Mouse (Mus musculus) CH12.LX (cell line): Measurements from ENCODE around the gene Ndufv1. TPM values are rescaled to one million over a fixed set of nuclear protein-coding genes. Genes with fewer than 3 reads are reported as not detected.

Experiments
- DNase-seq: peaks from one replicate; pipeline ENCODE4 v3.0.0-alpha.2; 2013; ENCODE audit errors: extremely low read depth
- H3K27ac ChIP-seq: 2 replicates; pipeline ENCODE4 v1.5.1; 2012; ENCODE audit warnings: low read depth, mild to moderate bottlenecking, control low read depth, moderate library complexity; ENCODE audit not compliant: insufficient read depth
- H3K27me3 ChIP-seq: replicated peaks from 2 replicates; pipeline ENCODE3; 2012; ENCODE audit warnings: inconsistent platforms
- H3K36me3 ChIP-seq, 2 experiments: replicated peaks in 1 of 2; 2 replicates each; pipeline versions ENCODE3 to v1.6.1; 2012; ENCODE audit warnings: inconsistent platforms in 1 of 2, low read length in 1 of 2, mild to moderate bottlenecking in 1 of 2, mixed read lengths in 1 of 2, moderate library complexity in 1 of 2; ENCODE audit not compliant: control insufficient read depth in 1 of 2, insufficient read depth in 1 of 2
- H3K4me1 ChIP-seq, 2 experiments: 2 replicates each; pipeline ENCODE4 v1.6.1; 2012; ENCODE audit warnings: inconsistent platforms in 1 of 2, moderate library complexity in 1 of 2; ENCODE audit not compliant: insufficient read depth in 2 of 2, control insufficient read depth in 1 of 2
- H3K4me2 ChIP-seq: 2 replicates; pipeline ENCODE4 v1.6.1; 2012; ENCODE audit warnings: low read depth, mild to moderate bottlenecking, control low read depth; ENCODE audit not compliant: poor library complexity, insufficient read depth, severe bottlenecking
- H3K4me3 ChIP-seq, 3 experiments: fragments of 150-350 bp in 1 of 3; sonication (generic) in 1 of 3; replicated peaks in 1 of 3; 2 replicates each; pipeline versions ENCODE3 to v1.5.1; 2011 to 2012; ENCODE audit warnings: low read depth in 2 of 3, low read length in 2 of 3, mild to moderate bottlenecking in 2 of 3, moderate library complexity in 2 of 3, control low read depth in 1 of 3, improper control_type of control experiment in 1 of 3, inconsistent platforms in 1 of 3, mixed read lengths in 1 of 3; ENCODE audit not compliant: poor library complexity in 1 of 3
- H3K79me2 ChIP-seq: replicated peaks from 2 replicates; pipeline ENCODE4 v1.6.1; 2012; ENCODE audit warnings: mild to moderate bottlenecking, moderate library complexity; ENCODE audit not compliant: control insufficient read depth, poor library complexity, insufficient read depth, severe bottlenecking; ENCODE audit errors: extremely low read depth
- H3K9ac ChIP-seq: 2 replicates; pipeline ENCODE4 v1.6.1; 2012; ENCODE audit warnings: low read depth, mild to moderate bottlenecking, control low read depth, moderate library complexity; ENCODE audit not compliant: insufficient read depth
- H3K9me3 ChIP-seq: replicated peaks from 2 replicates; pipeline ENCODE3; 2012; ENCODE audit warnings: low read length, inconsistent platforms, mixed read lengths
- BHLHE40 ChIP-seq: IDR thresholded peaks from 2 replicates; pipeline ENCODE4 v1.6.1; 2011; ENCODE audit warnings: mild to moderate bottlenecking, low read depth, low read length, improper control_type of control experiment
- CHD1 ChIP-seq: IDR thresholded peaks from 2 replicates; pipeline ENCODE4 v1.6.1; 2012; ENCODE audit warnings: low read depth, low read length, improper control_type of control experiment, inconsistent platforms
- CTCF ChIP-seq, 2 experiments: IDR thresholded peaks in 1 of 2; conservative IDR thresholded peaks in 1 of 2; 2 replicates each; pipeline ENCODE4 v1.5.1; 2011 to 2012; ENCODE audit warnings: low read depth in 2 of 2, low read length in 2 of 2, improper control_type of control experiment in 1 of 2, inconsistent platforms in 1 of 2, mild to moderate bottlenecking in 1 of 2, moderate library complexity in 1 of 2
- ELF1 ChIP-seq: IDR thresholded peaks from 2 replicates; pipeline ENCODE4 v1.6.1; 2014; ENCODE audit warnings: low read depth, mild to moderate bottlenecking, inconsistent platforms, low read length, improper control_type of control experiment
- EP300 ChIP-seq: IDR thresholded peaks from 2 replicates; pipeline ENCODE4 v1.6.1; 2011; ENCODE audit warnings: low read length, improper control_type of control experiment
- ETS1 ChIP-seq: conservative IDR thresholded peaks from 2 replicates; pipeline ENCODE4 v1.6.1; 2012; ENCODE audit warnings: low read depth, mild to moderate bottlenecking, inconsistent platforms, low read length, improper control_type of control experiment, moderate library complexity
- HCFC1 ChIP-seq: IDR thresholded peaks from 2 replicates; pipeline ENCODE4 v1.6.1; 2012; ENCODE audit warnings: low read depth, mild to moderate bottlenecking, inconsistent platforms, low read length, improper control_type of control experiment
- JUN ChIP-seq: IDR thresholded peaks from 2 replicates; pipeline ENCODE4 v1.6.1; 2011; ENCODE audit warnings: low read depth, mild to moderate bottlenecking, low read length, improper control_type of control experiment, moderate library complexity; ENCODE audit not compliant: insufficient read depth
- KAT2A ChIP-seq: IDR thresholded peaks from 2 replicates; pipeline ENCODE4 v1.6.1; 2012; ENCODE audit warnings: low read length, improper control_type of control experiment, inconsistent platforms; ENCODE audit not compliant: insufficient replicate concordance
- MAFK ChIP-seq: IDR thresholded peaks from 2 replicates; pipeline ENCODE4 v1.6.1; 2011; ENCODE audit warnings: low read length, improper control_type of control experiment; ENCODE audit not compliant: insufficient replicate concordance
- NELFE ChIP-seq: IDR thresholded peaks from 2 replicates; pipeline ENCODE4 v1.6.1; 2011; ENCODE audit warnings: low read depth, low read length, improper control_type of control experiment
- NRF1 ChIP-seq: IDR thresholded peaks from 2 replicates; pipeline ENCODE4 v1.6.1; 2014; ENCODE audit warnings: low read depth, mild to moderate bottlenecking, inconsistent platforms, low read length, improper control_type of control experiment, moderate library complexity
- POLR2A ChIP-seq: IDR thresholded peaks from 2 replicates; pipeline ENCODE4 v1.6.1; 2011; ENCODE audit warnings: low read depth, mild to moderate bottlenecking, improper control_type of control experiment, low read length
- POLR2AphosphoS2 ChIP-seq: IDR thresholded peaks from 2 replicates; pipeline ENCODE4 v1.6.1; 2011; ENCODE audit warnings: low read depth, low read length, improper control_type of control experiment
- RCOR1 ChIP-seq: conservative IDR thresholded peaks from 2 replicates; pipeline ENCODE4 v1.6.1; 2012; ENCODE audit warnings: low read depth, mild to moderate bottlenecking, inconsistent platforms, low read length, improper control_type of control experiment
- SIN3A ChIP-seq: IDR thresholded peaks from 2 replicates; pipeline ENCODE4 v1.6.1; 2012; ENCODE audit warnings: low read length, improper control_type of control experiment, inconsistent platforms
- TBP ChIP-seq: conservative IDR thresholded peaks from 2 replicates; pipeline ENCODE4 v1.6.1; 2011; ENCODE audit warnings: low read depth, low read length, improper control_type of control experiment
- UBTF ChIP-seq: IDR thresholded peaks from 2 replicates; pipeline ENCODE4 v1.6.1; 2012; ENCODE audit warnings: low read depth, mild to moderate bottlenecking, inconsistent platforms, low read length, improper control_type of control experiment, moderate library complexity
- USF1 ChIP-seq: IDR thresholded peaks from 2 replicates; pipeline ENCODE4 v1.6.1; 2014; ENCODE audit warnings: low read depth, mild to moderate bottlenecking, inconsistent platforms, low read length, improper control_type of control experiment
- ZC3H11A ChIP-seq: IDR thresholded peaks from 2 replicates; pipeline ENCODE4 v1.6.1; 2012; ENCODE audit warnings: low read depth, mild to moderate bottlenecking, inconsistent platforms, low read length, improper control_type of control experiment
- ZKSCAN1 ChIP-seq: IDR thresholded peaks from 2 replicates; pipeline ENCODE4 v1.6.1; 2012; ENCODE audit warnings: low read depth, inconsistent platforms, low read length, improper control_type of control experiment, borderline replicate concordance
- ZMIZ1 ChIP-seq: IDR thresholded peaks from 2 replicates; pipeline ENCODE4 v1.6.1; 2012; ENCODE audit warnings: low read depth, mild to moderate bottlenecking, inconsistent platforms, low read length, improper control_type of control experiment
- ZNF384 ChIP-seq: IDR thresholded peaks from 2 replicates; pipeline ENCODE4 v1.6.1; 2012; ENCODE audit warnings: low read depth, low read length, improper control_type of control experiment, inconsistent platforms
- dilution Hi-C: fragments of 300-500 bp; cut with MboI; formaldehyde crosslinking; loops from 2 replicates; pipeline ENCODE4 v1.14.3; 2020; ENCODE audit warnings: low sequenced_read_pairs; ENCODE audit not compliant: extremely low pct_unique_long_range_greater_than_20kb, extremely low pct_ligation_motif_present
- in situ Hi-C: fragments of 300-500 bp; cut with MboI; formaldehyde crosslinking; loops from 3 replicates; pipeline ENCODE4 v1.14.3; 2019; ENCODE audit warnings: low sequenced_read_pairs, low pct_ligation_motif_present, low pct_unique_long_range_greater_than_20kb, mixed read lengths
- polyA plus RNA-seq: library from polyadenylated mRNA; unstranded; fragments of >175 nt; gene quantifications from 2 replicates; pipeline ENCODE4 v1.2.1, GENCODE M21; 2012; ENCODE audit warnings: low read depth; ENCODE audit not compliant: insufficient read length
- total RNA-seq, 2 experiments: library from RNA; depleted of rRNA; stranded (reverse); fragments of 300-350 nt in 1 of 2; fragments of >200 nt in 1 of 2; gene quantifications; 2 replicates each; pipeline ENCODE4 v1.2.3; 2012 to 2014

The Ndufv1 gene
- total and polyA plus RNA-seq, 3 experiments: 119 to 183 (median 133) TPM

GRCm38 (mm10) chr19:4057962-4058361 is 45.4 kb upstream of the Ndufv1 start:
- no peaks in the 10 kb centered on the region for H3K27me3 ChIP-seq
- H3K36me3 ChIP-seq: no peaks in the 10 kb centered on the region
- no peaks in the 10 kb centered on the region for H3K79me2 ChIP-seq
- peaks cover 23 to 30% of the 10 kb centered on the region in 2 experiments for H3K4me1 ChIP-seq
- no peak overlapping the region for H3K4me3 ChIP-seq
- dilution Hi-C loops (no loop called here), in situ Hi-C loops (no loop called here)
- no peak overlapping the region for H3K9ac ChIP-seq
- H3K9me3 ChIP-seq: peaks cover 3% of the 10 kb centered on the region
- H3K27ac ChIP-seq: no peak overlapping the region
- no peak overlapping the region for H3K4me2 ChIP-seq
- no peak for TF ChIP-seq NELFE
- no peak for TF ChIP-seq JUN
- TF ChIP-seq HCFC1: no peak
- TF ChIP-seq BHLHE40: no peak
- no peak for TF ChIP-seq SIN3A
- TF ChIP-seq ZMIZ1: no peak
- TF ChIP-seq ETS1: no peak
- no peak for TF ChIP-seq NRF1
- no peak for TF ChIP-seq ZC3H11A
- TF ChIP-seq KAT2A: no peak
- TF ChIP-seq POLR2A: no peak
- no peak for TF ChIP-seq TBP
- no peak for DNase-seq

GRCm38 (mm10) chr19:4057389-4057788 is 44.8 kb upstream of the Ndufv1 start:
- Histone ChIP-seq H3K4me1 (peaks cover 27 to 35% of the 10 kb centered on the region in 2 experiments), H3K27ac (no peak overlapping the region), H3K4me3 (no peak overlapping the region), H3K4me2 (no peak overlapping the region), H3K27me3 (no peaks in the 10 kb centered on the region), H3K9me3 (peaks cover 3% of the 10 kb centered on the region), H3K36me3 (no peaks in the 10 kb centered on the region), H3K79me2 (no peaks in the 10 kb centered on the region), H3K9ac (no peak overlapping the region)
- in situ Hi-C loops (no loop called here), dilution Hi-C loops (no loop called here)
- DNase-seq: no peak
- TF ChIP-seq ETS1: no peak
- no peak for TF ChIP-seq ZKSCAN1
- TF ChIP-seq USF1: no peak
- TF ChIP-seq UBTF: no peak
- no peak for TF ChIP-seq ZNF384
- TF ChIP-seq RCOR1: no peak
- TF ChIP-seq CTCF (conservative IDR thresholded peaks at IDR 0.05 in 1 of 2, IDR thresholded peaks at IDR 0.05 in 1 of 2; ENCODE audit: low read depth in 2 of 2, low read length in 2 of 2): no peak
- TF ChIP-seq MAFK: no peak
- TF ChIP-seq TBP: no peak
- TF ChIP-seq CHD1: no peak
- TF ChIP-seq POLR2AphosphoS2: no peak
- no peak for TF ChIP-seq EP300
- no peak for TF ChIP-seq ZC3H11A
- TF ChIP-seq ELF1: no peak
- no peak for TF ChIP-seq ZMIZ1
